Mouse (Mus musculus) activated CD4-positive, CD25-positive, alpha-beta regulatory T cell, adult 4 months (primary cell): ENCODE measurements around the gene Hook2. TPM values are rescaled to one million over a fixed set of nuclear protein-coding genes. Genes with fewer than 3 reads are reported as not detected.

Experiments used
- ATAC-seq: one replicate; pipeline ENCODE4 v1.8.0; 2017
- polyA plus RNA-seq, 2 experiments: library from polyadenylated mRNA; unstranded; fragments of 100-300 nt; shearing (Covaris generic); gene quantifications; one replicate each; pipeline ENCODE4 v1.2.1; 2017

Hook2 gene
- polyA plus RNA-seq, 2 experiments from 2014 or later: 2.6 to 3.0 TPM

DNA sequence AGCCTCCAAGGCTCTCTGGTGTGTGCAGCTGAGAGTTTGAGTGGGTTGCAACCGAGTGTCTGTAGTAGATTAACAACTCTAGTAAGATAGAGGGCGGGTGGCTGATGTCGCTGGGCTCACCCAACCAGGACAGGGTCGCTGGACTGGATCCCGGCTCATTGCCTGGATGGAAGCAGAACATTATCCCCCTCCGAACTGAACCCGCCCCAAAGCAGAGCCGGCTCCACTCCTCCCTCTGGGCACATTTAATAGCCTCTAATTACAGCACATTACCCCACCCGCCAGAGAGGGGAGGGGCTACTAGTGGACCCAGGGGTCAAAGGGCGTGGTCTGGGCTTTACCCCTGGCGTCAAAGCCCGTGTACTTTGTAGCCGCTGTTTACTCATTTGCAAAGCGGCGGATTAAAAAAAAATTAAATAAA, 1.1 kb upstream of the Hook2 start:
- ATAC-seq: no peak

DNA sequence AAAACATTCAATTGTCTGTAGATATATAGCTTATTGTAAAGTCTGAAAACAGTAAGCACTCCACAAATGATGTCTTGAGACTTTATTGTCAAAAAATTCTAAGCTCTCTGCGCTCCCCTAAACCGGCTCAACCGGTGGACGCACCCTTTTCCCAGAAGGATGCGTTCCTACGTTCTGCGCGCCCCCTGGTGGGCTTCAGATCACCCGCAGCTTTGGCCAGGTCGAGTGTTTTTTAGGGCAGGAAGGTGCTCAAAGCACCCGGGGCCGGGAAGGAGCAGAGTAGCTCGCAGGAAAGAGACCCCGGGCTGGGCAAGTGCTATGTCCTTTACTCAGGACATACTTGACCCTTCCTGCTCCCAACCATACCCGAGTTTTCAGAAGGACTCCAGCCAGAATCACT, 593 bp upstream of the Hook2 start:
- ATAC-seq: no peak

DNA sequence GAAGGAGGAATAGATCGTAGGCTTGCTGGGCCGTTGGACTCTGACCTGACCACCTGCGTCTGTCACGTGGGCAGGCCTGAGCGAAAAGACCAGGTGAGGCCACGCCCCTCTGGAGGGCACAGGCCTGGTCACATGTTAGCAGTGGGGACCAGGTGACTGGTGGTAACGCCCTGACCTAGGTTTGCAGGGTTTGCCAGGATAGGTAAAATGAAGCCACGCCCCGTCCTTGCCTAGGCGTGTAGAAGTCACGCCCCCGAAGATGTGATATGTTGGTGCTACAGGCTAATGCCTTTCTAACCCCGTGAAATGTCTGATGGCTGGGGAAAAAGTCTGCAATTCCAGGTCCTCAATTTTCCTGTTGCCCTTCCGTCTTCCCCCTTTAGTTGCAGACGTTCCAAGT, 433 bp downstream of the Hook2 start:
- ATAC-seq: no peak

DNA sequence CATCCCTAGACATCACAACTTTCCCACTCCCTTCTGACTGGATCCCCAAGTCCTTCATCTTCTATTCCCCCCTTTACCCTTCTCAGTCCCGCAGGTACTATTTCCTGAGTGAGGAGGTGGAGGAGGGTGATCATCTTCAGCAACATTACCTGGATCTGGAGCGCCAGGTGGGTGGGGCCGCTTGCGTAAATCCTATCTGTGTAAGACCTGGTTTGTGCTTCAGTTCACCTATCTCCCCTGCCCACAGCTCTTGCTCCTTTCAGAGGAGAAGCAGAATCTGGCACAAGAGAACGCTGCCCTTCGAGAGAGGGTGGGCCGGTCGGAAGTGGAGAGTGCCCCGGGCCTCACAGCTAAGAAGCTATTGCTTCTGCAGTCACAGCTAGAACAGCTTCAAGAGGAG, 4.0 kb downstream of the Hook2 start:
- ATAC-seq: no peak

DNA sequence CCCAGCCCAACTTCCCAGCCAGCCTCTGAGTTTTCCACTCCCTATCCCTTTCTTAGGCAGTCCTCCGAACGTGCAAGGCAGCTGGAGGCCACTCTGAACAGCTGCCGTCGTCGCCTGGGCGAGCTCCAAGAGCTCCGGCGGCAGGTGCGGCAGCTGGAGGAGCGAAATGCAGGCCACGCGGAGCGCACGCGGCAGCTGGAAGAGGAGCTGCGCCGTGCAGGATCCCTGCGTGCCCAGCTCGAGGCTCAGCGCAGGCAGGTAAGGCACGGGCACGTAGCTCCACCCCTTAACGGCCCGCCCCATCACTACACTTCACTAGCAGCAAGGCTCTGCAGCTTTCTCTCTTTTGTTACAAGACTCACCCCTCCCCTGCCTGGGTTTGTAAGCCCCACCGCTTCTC, 5.3 kb downstream of the Hook2 start:
- no peak for ATAC-seq

DNA sequence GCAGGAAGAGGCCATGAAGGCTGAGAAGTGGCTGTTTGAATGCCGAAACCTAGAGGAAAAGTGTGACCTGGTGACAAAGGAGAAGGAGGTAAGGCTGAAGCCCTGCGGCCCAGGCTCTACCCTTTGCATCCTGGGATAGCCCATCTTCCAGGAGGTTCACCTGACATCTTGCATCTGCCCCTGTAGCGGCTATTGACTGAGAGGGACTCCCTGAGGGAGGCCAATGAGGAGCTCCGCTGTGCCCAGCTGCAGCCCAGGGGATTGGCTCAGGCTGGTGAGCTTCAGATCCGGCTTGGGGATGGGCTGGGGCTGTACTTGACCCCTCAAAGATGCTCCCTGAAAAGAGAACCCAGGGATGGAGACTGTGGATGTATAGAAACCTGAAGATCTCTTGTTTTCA, 6.6 kb downstream of the Hook2 start:
- no peak for ATAC-seq

DNA sequence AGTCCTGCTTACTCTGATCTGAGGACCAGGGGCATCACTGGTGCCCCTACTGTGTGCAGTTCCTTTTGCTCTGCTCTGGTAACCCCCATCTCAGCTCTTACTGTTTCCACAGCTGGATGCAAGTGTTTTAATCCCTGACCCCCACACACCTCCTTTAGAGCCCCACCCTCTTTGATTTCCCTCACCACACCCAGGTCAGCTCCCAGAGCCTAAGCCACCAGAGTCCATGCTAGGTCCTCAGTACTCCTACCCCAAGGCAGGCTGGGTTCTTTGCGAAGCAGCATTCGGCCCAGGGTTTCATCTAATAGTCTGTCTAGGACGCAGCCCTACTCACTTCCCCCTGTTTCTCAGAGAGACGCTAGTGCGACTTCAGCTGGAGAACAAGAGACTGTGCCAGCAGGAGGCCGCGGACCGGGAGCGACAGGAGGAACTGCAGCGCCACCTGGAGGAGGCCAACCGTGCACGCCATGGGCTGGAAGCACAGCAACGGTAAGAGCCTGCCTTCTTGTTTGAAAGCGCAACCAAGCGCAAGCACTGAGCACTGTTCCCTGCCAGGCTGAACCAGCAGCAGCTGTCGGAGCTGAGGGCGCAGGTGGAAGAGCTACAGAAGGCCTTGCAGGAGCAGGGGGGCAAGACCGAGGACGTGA, 7.4 kb downstream of the Hook2 start:
- ATAC-seq: peak; percentile 97

DNA sequence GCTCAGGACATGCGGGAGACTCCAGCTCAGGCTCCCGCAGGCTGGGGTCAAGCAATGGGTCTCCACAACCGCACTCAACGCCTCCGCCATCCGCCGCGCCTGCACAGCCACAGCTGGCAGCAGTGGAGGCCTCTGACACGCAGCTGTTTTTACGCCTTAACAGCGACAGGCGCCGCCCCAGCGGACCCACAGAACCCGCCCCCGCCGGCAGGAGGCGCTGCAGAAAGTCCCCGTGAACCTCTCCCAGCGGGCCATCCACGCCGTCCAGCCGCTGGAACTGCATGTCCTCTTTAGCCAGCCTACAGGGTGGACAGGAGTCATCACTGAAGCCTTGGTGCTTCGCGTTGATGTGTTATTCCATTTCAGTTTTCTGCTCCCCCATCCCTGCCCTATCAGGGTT, 17.3 kb downstream of the Hook2 start:
- no peak for ATAC-seq

DNA sequence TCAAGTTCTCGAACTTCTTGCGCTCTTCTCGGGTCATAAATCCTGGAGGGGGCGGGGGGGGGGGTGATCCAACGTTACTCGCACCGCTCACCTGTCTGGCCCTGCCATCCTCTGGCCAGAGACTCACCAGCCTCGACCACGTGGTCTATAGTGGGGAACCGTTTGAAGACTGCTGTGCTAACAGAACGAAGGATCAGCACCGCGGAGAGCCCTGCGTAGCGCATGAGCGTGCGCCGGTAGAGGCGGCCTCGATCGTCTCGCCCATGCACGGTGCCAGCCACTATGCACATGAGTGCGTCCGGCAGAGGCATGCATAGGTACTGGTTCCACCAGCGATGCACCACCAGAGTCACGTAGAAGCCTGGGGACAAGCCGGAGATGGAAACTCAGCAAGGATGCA, 20.8 kb downstream of the Hook2 start:
- no peak for ATAC-seq

DNA sequence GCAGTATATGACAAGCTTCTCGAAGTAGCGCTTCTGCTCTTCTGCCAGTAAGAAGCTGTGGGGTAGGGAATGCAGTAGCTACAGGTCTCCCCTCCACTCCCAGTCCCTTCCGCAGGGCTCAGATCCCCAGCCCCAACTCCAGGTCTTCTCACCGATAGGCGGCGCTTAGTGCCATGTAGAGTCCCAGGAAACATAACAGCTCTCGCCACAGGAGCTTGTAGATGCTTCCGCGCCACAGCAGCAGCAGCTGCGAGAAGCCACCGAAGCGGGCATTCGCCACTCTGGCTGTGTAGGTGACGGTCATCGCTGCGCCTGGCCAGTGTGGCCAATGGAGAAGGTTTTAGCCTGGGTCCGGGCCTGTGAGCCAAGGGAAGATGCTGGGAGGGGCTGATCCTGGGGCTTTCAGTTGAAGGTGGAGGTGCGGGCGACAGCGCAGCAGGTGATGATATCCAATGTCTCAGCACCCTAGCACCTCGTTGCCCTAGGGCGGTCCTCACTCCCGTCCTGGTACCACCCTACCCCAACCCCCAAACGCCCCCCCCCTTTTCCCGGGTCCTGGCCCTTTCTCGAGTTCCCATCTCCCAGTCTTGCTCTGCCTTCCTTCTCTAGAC, 22.9 kb downstream of the Hook2 start:
- ATAC-seq: peak; percentile 89

DNA sequence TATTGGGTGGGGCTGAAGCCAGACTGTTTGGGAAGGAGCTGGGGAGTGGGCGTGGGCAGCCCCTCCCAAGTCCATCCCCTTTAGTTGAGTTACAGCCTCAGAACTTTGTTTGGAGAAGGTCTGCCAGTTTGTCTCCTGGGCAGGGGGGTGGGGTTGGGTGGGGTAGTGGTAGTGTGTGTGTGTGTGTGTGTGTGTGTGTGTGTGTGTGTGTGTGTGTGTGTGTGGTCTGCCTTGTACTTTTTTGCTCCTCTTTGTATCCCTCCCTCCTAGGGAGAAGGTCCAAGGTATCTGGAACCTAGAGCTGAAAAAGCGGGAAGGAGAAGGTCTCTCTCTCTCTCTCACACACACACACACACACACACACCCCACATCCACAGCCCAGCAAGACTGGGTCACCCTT, 24.0 kb downstream of the Hook2 start, which contains the start of gene Best2:
TSS of gene Best2 (minus strand) at position 101 of the 400 bp plus-strand sequence.
- no peak for ATAC-seq

DNA sequence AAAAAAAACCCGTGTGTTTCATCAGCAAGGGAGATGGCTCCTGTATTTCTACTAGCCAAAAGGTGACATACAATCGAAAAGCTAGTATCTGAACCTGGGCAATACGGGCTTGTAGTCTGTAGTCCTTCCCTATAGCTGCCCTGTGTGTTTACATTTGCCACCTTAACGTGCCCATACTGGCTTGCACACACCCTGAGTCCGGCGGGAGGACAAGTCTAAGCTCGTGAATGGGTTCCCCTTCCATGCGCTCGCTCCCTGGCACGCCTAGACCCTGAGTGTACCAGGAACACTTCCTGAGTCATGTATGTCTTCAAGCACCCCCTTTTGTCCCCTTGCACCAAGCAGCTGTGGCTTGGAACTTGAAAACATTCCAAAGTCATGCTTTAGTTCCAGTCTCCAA, 26.3 kb downstream of the Hook2 start:
- ATAC-seq: no peak

DNA sequence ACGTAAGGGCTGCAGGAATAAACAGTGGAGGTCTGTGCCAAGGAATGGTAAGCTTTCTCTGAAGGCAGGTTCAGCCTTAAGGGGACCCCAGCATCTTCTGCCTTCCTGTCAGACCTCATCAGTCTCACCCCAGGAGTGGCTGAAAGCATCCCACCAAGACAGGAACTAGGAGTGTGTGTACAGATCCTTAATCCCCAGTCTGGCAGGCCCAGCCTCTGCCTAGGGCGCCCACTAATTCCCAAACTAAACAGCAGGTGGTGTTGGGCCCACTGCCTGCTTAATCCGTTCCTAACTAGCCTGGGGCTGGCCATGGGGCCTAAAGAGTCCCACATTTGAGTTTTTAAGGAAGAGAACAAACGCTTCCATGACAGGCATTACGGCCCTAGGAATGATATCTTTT, 26.8 kb downstream of the Hook2 start:
- ATAC-seq: no peak

DNA sequence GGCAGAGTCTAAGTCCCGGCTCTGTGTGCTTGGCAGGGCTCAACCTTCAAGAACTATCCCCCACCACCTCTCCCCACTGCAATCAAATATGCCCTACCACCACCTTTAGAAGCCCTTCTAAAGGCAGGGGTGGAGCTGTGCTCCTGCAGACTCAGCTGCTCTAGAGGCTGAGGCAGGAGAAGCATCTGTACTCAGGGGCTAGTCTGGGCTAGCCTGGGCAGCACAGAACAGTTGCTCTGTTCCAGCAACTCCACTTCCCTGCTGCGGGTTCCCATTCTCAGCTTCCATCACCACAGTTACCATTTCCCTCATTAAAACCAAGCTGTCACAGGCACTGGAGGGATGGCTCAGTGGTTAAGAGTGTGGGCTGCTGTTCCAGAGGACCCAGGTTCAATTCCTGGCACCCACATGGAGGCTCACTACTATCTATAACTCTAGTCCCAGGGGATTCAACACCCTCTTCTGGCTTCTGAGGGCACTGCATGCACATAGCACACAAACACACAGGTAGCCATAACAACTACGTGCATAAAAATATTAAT, 31.2 kb downstream of the Hook2 start:
- no peak for ATAC-seq

DNA sequence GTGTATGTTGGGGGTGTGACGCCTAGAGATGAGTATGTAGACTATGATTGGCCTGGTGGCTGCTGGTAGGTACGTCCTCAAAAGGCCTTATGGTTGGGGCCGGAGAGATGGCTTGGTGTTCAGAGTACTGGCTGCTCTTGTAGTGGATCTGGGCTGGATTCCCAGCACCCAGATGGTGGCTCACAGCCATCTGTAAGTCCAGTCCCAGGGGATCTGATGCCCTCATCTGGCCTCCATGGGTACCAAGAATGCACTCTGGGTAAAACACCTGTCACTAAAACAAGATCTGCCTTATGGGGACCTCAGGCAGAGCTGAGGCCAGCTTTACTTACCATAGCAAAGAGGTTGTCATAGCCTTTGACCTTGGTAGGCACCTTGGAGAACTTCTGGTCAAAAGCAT, 33.4 kb downstream of the Hook2 start:
- no peak for ATAC-seq

DNA sequence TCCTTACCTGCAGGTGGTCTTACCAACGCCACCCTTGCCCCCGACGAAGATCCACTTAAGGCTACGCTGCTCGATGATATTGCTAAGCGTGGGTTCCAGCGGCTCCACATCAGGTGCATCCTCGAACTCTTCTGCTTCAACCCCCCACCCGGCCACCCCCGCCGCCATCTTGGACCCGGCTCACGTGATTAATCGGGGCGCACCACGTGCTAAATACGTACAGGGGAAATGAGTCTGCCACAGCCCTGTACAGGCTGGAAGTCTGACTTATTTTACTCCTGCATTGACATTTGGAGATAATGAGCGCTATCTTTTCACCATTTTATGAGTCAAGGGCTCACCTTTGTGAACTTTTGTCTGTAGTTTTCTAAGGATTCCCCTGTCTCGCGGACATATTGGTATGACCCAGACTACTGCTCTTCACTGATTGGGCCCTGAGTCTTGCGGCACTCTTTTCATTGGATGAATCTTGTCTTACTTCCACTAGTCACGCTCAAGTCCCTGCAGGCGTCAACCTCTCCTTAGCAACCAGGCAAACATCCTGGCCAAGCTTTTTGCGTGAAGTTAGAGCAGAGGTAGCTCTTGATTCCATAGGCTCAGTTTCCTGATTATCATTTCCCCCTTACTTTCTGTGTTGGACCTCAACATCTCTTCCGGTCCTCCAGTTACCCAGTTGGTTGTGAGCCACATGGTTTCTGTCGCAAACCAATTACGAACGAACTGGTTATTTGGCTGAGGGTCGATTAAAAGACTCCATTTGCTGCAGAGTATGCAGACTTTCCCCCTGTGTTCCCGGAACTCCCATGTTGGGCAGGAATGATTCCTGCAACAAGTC, 34.9 kb downstream of the Hook2 start, which contains the start of gene Asna1:
TSS of gene Asna1 (minus strand) at position 184 of the 835 bp plus-strand sequence.
- ATAC-seq: peak; percentile 90

DNA sequence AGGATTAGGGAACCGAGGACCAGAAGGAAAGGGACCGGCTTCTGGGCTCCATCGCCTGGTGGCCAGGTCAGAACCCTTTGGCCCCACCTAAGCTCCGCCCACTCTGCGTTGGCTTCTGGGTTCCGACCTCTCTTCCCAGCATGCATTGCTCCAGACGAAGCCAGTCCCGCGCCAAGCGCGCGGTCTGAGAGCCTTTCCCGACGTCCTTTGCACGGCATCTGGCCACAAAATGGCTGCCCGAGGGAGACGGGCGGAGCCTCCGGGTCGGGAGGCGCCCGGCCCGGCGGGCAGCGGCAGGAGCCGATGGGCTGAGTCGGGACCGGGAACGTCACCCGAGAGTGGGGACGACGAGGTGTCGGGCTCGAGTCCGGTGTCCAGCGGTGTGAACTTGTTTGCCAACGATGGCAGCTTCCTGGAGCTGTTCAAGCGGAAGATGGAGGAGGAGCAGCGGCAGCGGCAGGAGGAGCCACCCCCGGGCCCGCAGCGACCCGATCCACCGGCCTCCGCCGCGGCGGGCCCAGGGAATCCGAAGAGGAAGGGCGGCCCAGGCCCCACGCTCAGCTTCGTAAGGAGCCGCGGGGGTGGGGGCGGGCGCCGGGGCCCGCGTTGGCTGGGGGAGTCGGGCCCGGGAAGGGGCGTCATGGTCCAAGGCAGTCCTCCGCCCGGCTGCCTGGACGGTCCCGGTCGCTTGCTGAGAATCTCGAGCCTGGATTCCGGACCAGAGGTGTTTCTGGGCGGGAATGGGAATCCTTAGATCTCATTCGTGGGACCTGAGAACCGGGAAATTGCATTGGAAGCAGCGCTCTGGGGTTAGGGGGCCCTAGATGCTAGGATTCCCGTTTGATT, 36.5 kb downstream of the Hook2 start, which contains the start of gene Trir:
TSS of gene Trir (plus strand) at position 154 of the 846 bp plus-strand sequence.
- peak; percentile 55 for ATAC-seq

DNA sequence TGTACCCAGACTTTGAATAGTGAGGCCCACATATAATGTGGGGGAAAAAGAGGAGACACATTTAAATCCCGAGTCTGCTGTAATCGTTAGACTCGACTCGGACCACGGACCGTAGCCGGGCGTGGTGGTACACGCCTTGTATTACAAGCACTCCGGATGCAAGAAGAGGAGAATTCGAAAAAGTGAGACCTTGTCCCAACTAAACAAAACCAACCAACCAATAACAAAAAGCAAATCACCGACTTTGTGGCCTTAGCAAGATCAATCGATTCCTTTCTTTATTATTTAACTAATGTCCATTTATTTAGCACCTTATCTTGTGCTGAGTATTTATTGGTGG, 37.1 kb downstream of the Hook2 start:
- no peak for ATAC-seq

DNA sequence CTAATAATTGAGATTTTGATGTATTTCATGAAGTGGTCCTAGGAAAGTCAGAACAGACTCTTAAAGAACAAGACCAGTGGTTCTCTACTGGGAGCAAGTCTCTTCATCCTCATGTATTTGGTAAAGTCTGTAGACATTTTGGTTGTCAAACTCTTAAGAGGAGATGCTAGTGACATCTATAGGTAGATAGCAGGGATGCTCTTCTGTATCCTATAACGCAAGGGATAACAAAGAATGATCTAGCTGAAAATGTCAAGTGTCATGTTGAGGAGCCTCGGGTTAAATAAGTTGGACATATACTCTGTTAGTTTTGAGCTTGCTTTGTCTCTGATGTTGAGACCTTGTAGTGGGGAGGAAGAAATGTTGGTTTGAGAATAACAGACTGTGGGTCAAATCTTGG, 37.5 kb downstream of the Hook2 start:
- no peak for ATAC-seq

DNA sequence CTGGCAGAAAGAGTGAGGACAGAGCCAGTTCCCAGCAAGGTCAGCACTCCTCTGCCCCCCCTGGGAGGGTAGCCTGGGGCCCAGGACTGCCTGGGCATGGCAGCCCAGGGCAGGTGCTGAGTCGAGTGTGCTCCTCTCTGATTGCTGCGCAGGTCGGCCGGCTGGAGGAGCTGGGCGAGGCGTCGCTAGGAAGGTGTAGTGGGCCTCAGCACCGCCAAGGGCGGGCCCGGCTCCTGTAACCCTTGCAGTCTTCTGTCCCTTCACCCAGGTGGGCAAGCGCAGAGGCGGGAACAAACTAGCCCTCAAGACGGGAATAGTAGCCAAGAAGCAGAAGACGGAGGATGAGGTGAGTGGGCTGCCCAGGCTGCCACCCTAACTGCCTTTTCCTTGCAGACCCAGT, 38.9 kb downstream of the Hook2 start:
- ATAC-seq: no peak

DNA sequence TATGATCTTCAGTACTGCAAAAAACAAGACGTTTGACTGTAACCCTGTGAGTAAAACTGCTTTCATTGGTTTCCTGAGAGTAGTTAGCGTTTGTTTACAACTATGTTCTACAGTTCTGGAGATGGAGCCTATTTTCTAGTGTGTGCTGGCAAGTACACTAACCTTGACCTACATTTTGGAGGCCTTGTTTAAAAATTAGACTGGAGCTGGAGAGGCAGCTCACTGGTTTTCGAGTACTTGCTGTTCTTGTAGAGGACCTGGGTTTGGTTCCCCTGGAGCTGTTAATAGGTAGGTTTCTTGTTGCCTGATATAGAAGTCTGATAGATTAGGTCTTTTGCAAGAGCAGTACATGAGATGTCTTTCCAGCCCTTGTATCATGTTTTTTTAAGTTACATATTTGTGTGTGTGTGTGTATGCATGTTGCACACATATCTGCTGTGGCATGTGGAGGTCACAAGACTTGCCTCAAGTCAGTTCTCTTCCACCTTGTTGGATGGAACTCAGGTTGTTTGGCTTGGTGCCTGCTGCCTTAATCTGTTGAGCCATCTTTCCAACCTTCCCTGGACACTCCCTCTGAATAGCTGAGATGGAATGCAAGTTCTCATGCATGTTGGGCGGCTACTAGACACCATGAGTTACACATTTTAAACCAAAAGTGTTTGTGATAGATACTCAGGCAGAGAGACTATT, 42.4 kb downstream of the Hook2 start:
- no peak for ATAC-seq

DNA sequence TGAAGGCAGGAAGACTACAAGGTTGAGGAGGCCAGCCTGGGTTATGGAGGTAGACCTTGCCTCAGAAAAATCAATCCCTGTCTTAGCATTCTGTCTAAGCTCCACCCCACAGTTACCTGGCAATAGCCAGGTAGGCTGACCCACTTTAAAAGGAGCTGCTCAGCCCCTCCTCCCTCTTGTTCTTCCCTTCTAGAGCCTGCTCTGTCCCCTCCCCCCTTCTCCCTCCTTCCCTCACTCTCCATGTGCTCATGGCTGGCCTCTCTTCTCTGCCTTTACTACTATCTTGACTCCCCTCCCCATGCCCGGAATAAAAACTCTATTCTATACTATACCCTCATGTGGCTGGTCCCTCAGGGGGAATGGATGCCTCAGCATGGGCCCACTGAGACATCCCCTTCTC, 43.5 kb downstream of the Hook2 start:
- no peak for ATAC-seq
